Comparison of ENCODE assay signal across 8 mouse cellular contexts in the genomic region with DNA sequence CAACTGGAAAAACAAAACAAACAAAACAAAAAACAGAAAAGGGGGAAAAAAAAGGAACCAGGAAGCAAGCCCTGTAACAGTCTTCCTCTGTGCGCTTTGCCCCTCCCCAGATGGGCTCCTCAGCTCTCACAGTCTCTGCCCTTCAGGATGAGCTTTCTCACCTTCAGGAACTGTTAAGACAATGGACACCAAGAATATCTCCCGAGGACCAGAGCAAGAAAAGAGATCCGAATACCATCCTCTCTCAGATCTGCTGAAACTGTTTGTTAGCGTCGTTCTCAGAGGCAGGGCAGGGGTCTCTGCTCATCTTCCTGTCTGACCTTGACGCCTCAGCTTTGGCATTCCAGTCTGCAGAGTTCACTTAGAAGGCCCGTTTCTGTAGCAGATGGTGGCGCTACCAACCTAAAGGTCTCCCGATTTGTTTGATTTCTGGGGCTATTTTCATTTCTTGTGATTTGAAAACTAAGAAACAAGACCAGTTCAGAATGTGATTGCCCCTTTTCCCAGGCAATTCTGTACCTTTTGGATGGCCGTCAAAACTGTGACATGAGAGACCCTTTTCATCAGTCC. TPM values are rescaled to one million over a fixed set of nuclear protein-coding genes. Genes with fewer than 3 reads are reported as not detected.
DNase-seq lines count a peak whose midpoint lies in the region; ATAC-seq and TF ChIP-seq lines count a peak whose summit lies in the region.

No protein-coding gene starts in this region.

- WGBS in heart, embryonic 10.5 days: 52% methylated on average over 10 of the region's 10 CpGs
- 72% methylated on average over 10 of the region's 10 CpGs for WGBS in hindbrain, embryonic 12.5 days
- WGBS in midbrain, embryonic 15.5 days: 74% methylated on average over 10 of the region's 10 CpGs

- peaks cover 35% of the 10 kb centered on the region for H3K4me1 ChIP-seq in heart, embryonic 10.5 days
- peaks cover 5 to 14% of the 10 kb centered on the region in 2 experiments; a peak in 3 of 4 replicates for H3K4me1 ChIP-seq in ES-E14 (ENCODE audit: control insufficient read depth in 2 of 2, insufficient read depth in 2 of 2, low read length in 2 of 2, poor library complexity in 1 of 2)
- peaks cover 35% of the 10 kb centered on the region for H3K4me1 ChIP-seq in hindbrain, embryonic 12.5 days
- peaks cover 44% of the 10 kb centered on the region for H3K4me1 ChIP-seq in midbrain, embryonic 15.5 days

- no peak for ATAC-seq in hindbrain, embryonic 12.5 days (ENCODE audit: low FRiP score)
- ATAC-seq in midbrain, embryonic 15.5 days (replicated peaks): no peak

- peaks cover 27% of the 10 kb centered on the region for H3K36me3 ChIP-seq in heart, embryonic 10.5 days
- H3K36me3 ChIP-seq in ES-E14 (ENCODE audit: control insufficient read depth, insufficient read depth, low read length, poor library complexity, severe bottlenecking): peaks cover 22% of the 10 kb centered on the region
- H3K36me3 ChIP-seq in hindbrain, embryonic 12.5 days: peaks cover 21% of the 10 kb centered on the region
- H3K36me3 ChIP-seq in midbrain, embryonic 15.5 days (replicated peaks): peaks cover 12% of the 10 kb centered on the region; the same call in 1 of the 2 replicates

- in situ Hi-C loops in ES-E14 (cut with MboI; ENCODE audit: low sequenced_read_pairs in 2 of 2, unreplicated experiment in 2 of 2): no loop called here

- no peak for DNase-seq in heart, embryonic 10.5 days (ENCODE audit: low spot score)
- no peak for DNase-seq in heart, adult 9 months (ENCODE audit: low spot score in 2 of 2)
- DNase-seq in ES-E14 (ENCODE audit: low read depth, low spot score): no peak
- no peak for DNase-seq in layer of hippocampus, adult 18-20 months (ENCODE audit: low spot score in 2 of 2)
- DNase-seq in layer of hippocampus, adult 9-11 months: no peak
- no peak for DNase-seq in layer of hippocampus, adult 9-10 months (ENCODE audit: low spot score)

- peak overlapping the region; percentile 94 for H3K9ac ChIP-seq in ES-E14 (ENCODE audit: insufficient read depth, low read depth, low read length, poor library complexity, severe bottlenecking)
- H3K9ac ChIP-seq in hindbrain, embryonic 12.5 days: peak overlapping the region; percentile 90; the same call in 1 of the 2 replicates
- H3K9ac ChIP-seq in midbrain, embryonic 15.5 days: peak overlapping the region; percentile 89

- H3K4me2 ChIP-seq in hindbrain, embryonic 12.5 days (replicated peaks): peak overlapping the region; percentile 97
- H3K4me2 ChIP-seq in midbrain, embryonic 15.5 days: peak overlapping the region; percentile 98

- H3K27ac ChIP-seq in heart, embryonic 10.5 days: peak overlapping the region; percentile 96
- H3K27ac ChIP-seq in ES-E14 (ENCODE audit: insufficient read depth, low read depth, low read length, poor library complexity, severe bottlenecking): peak overlapping the region; percentile 23; the same call in 1 of the 2 replicates
- H3K27ac ChIP-seq in hindbrain, embryonic 12.5 days: peak overlapping the region; percentile 99
- peak overlapping the region; percentile 99 for H3K27ac ChIP-seq in midbrain, embryonic 15.5 days

- peak overlapping the region; percentile 88 for H3K4me3 ChIP-seq in heart, embryonic 10.5 days
- H3K4me3 ChIP-seq in ES-E14 (ENCODE audit: insufficient read depth in 1 of 2, low read depth in 1 of 2, low read length in 2 of 2, poor library complexity in 1 of 2, severe bottlenecking in 1 of 2): peak overlapping the region; percentile 97 to 98
- H3K4me3 ChIP-seq in hindbrain, embryonic 12.5 days: peak overlapping the region; percentile 90
- peak overlapping the region; percentile 91 for H3K4me3 ChIP-seq in midbrain, embryonic 15.5 days

- no peaks in the 10 kb centered on the region for H3K9me3 ChIP-seq in heart, embryonic 10.5 days
- no peaks in the 10 kb centered on the region for H3K9me3 ChIP-seq in ES-E14 (ENCODE audit: control insufficient read depth, insufficient read depth, low read depth, low read length)
- no peaks in the 10 kb centered on the region for H3K9me3 ChIP-seq in hindbrain, embryonic 12.5 days (replicated peaks)
- no peaks in the 10 kb centered on the region for H3K9me3 ChIP-seq in midbrain, embryonic 15.5 days

- H3K27me3 ChIP-seq in heart, embryonic 10.5 days (ENCODE audit: insufficient read depth, poor library complexity, severe bottlenecking): no peaks in the 10 kb centered on the region
- H3K27me3 ChIP-seq in hindbrain, embryonic 12.5 days: no peaks in the 10 kb centered on the region
- no peaks in the 10 kb centered on the region for H3K27me3 ChIP-seq in midbrain, embryonic 15.5 days (replicated peaks)

TF ChIP-seq in ES-E14, 5 proteins besides CTCF, POLR2A, EP300 and RAD21:
- TF ChIP-seq ZC3H11A (IDR thresholded peaks at IDR 0.05; ENCODE audit: borderline replicate concordance, low read depth, low read length): no peak
- TF ChIP-seq ZNF384 (IDR thresholded peaks at IDR 0.05; ENCODE audit: low read depth, low read length): no peak

RNA-seq across cellular contexts. Expression of gene Sf3b4, which starts 1.1 kb away (rescaled TPM):
- polyA plus RNA-seq in heart, embryonic 10.5 days (2016; fragmentation: Nextera tagmentation; extraction: Ambion mirVana): 143 and 190 TPM in 2 replicates
- 64.1 and 91.1 TPM in 2 replicates for total RNA-seq in ES-E14 (2012; rRNA removed)
- 164 and 170 TPM in 2 replicates for polyA plus RNA-seq in hindbrain, embryonic 12.5 days (2016; fragmentation: Nextera tagmentation; extraction: Ambion mirVana)
- polyA plus RNA-seq in midbrain, embryonic 15.5 days (2015; fragmentation: Nextera tagmentation; extraction: Ambion mirVana): 138 and 147 TPM in 2 replicates
- total RNA-seq in layer of hippocampus, adult 18-20 months (2021): 10 to 100 TPM; 50.4 to 51.0 TPM

RNA-seq across cellular contexts. Expression of gene Mtmr11, which starts 9.3 kb away (rescaled TPM):
- polyA plus RNA-seq in heart, embryonic 10.5 days (2016; fragmentation: Nextera tagmentation; extraction: Ambion mirVana): 6.0 and 10.5 TPM in 2 replicates
- total RNA-seq in ES-E14 (2012; rRNA removed): 3.5 and 4.0 TPM in 2 replicates
- 20.8 and 23.0 TPM in 2 replicates for polyA plus RNA-seq in hindbrain, embryonic 12.5 days (2016; fragmentation: Nextera tagmentation; extraction: Ambion mirVana)
- polyA plus RNA-seq in midbrain, embryonic 15.5 days (2015; fragmentation: Nextera tagmentation; extraction: Ambion mirVana): 8.3 and 14.1 TPM in 2 replicates
- total RNA-seq in layer of hippocampus, adult 18-20 months (2021): 1 to 10 TPM; 4.0 to 6.8 TPM

RNA-seq across cellular contexts. Expression of gene Sv2a, which starts 9.9 kb away (rescaled TPM):
- 17.8 and 22.6 TPM in 2 replicates for polyA plus RNA-seq in heart, embryonic 10.5 days (2016; fragmentation: Nextera tagmentation; extraction: Ambion mirVana)
- 7.2 and 8.2 TPM in 2 replicates for total RNA-seq in ES-E14 (2012; rRNA removed)
- 44.5 and 44.9 TPM in 2 replicates for polyA plus RNA-seq in hindbrain, embryonic 12.5 days (2016; fragmentation: Nextera tagmentation; extraction: Ambion mirVana)
- polyA plus RNA-seq in midbrain, embryonic 15.5 days (2015; fragmentation: Nextera tagmentation; extraction: Ambion mirVana): 140 and 142 TPM in 2 replicates
- 100 to 1,000 TPM; 359 to 373 TPM for total RNA-seq in layer of hippocampus, adult 18-20 months (2021)

RNA-seq across cellular contexts. Expression of gene Bola1, which starts 48.4 kb away (rescaled TPM):
- 58.9 and 62.8 TPM in 2 replicates for polyA plus RNA-seq in heart, embryonic 10.5 days (2016; fragmentation: Nextera tagmentation; extraction: Ambion mirVana)
- 70.8 and 76.4 TPM in 2 replicates for total RNA-seq in ES-E14 (2012; rRNA removed)
- 54.4 and 59.8 TPM in 2 replicates for polyA plus RNA-seq in hindbrain, embryonic 12.5 days (2016; fragmentation: Nextera tagmentation; extraction: Ambion mirVana)
- 51.0 and 59.9 TPM in 2 replicates for polyA plus RNA-seq in midbrain, embryonic 15.5 days (2015; fragmentation: Nextera tagmentation; extraction: Ambion mirVana)
- total RNA-seq in layer of hippocampus, adult 18-20 months (2021): 10 to 100 TPM; 18.2 to 19.4 TPM

RNA-seq across cellular contexts. Expression of gene Hist2h2ab, which starts 48.6 kb away (rescaled TPM):
- 0.73 TPM in 1 of 2 replicates, not detected in the other for polyA plus RNA-seq in heart, embryonic 10.5 days (2016; fragmentation: Nextera tagmentation; extraction: Ambion mirVana)
- 54.2 and 70.0 TPM in 2 replicates for total RNA-seq in ES-E14 (2012; rRNA removed)
- not detected in 2 replicates for polyA plus RNA-seq in hindbrain, embryonic 12.5 days (2016; fragmentation: Nextera tagmentation; extraction: Ambion mirVana)
- 0.92 TPM in 1 of 2 replicates, not detected in the other for polyA plus RNA-seq in midbrain, embryonic 15.5 days (2015; fragmentation: Nextera tagmentation; extraction: Ambion mirVana)
- 10 to 100 TPM; 10.4 to 10.6 TPM for total RNA-seq in layer of hippocampus, adult 18-20 months (2021)

Comparison
In these comparisons a context has a peak if more than half of its experiments do, and no peak if none do; other contexts are left out.
1. H3K27ac ChIP-seq: peak in every context shown above with its lines; median percentile 99 in hindbrain, embryonic 12.5 days; 99 in midbrain, embryonic 15.5 days; 96 in heart, embryonic 10.5 days; 23 in ES-E14.